In genomic region chr8:70791294-70791701, GRCm38 (mm10) we compare ENCODE assay signal across 8 mouse cellular contexts. TPM values are rescaled to one million over a fixed set of nuclear protein-coding genes. Genes with fewer than 3 reads are reported as not detected.
DNase-seq lines count a peak whose midpoint lies in the region; ATAC-seq lines count a peak whose summit lies in the region.

No protein-coding gene starts in this region.

- H3K27me3 ChIP-seq in embryonic facial prominence, embryonic 15.5 days: no peaks in the 10 kb centered on the region
- H3K27me3 ChIP-seq in intestine, embryonic 15.5 days (replicated peaks): no peaks in the 10 kb centered on the region

- no peak for ATAC-seq in embryonic facial prominence, embryonic 15.5 days (ENCODE audit: insufficient number of reproducible peaks, low FRiP score, low TSS enrichment, low read depth)
- no peak for ATAC-seq in intestine, embryonic 15.5 days

- H3K4me3 ChIP-seq in embryonic facial prominence, embryonic 15.5 days (replicated peaks): peak overlapping the region; percentile 66
- H3K4me3 ChIP-seq in intestine, embryonic 15.5 days (replicated peaks): peak overlapping the region; percentile 74

- no peak overlapping the region for H3K27ac ChIP-seq in embryonic facial prominence, embryonic 15.5 days (replicated peaks)
- H3K27ac ChIP-seq in intestine, embryonic 15.5 days: no peak overlapping the region

- H3K9ac ChIP-seq in embryonic facial prominence, embryonic 15.5 days: peak overlapping the region; percentile 90; the same call in 1 of the 2 replicates
- H3K9ac ChIP-seq in intestine, embryonic 15.5 days: peak overlapping the region; percentile 93

- peak overlapping the region; percentile 92 for H3K4me2 ChIP-seq in embryonic facial prominence, embryonic 15.5 days (replicated peaks)
- H3K4me2 ChIP-seq in intestine, embryonic 15.5 days (replicated peaks): peak overlapping the region; percentile 94

- peaks cover 51% of the 10 kb centered on the region for H3K4me1 ChIP-seq in embryonic facial prominence, embryonic 15.5 days
- H3K4me1 ChIP-seq in intestine, embryonic 15.5 days (replicated peaks): peaks cover 42% of the 10 kb centered on the region

- no peaks in the 10 kb centered on the region for H3K9me3 ChIP-seq in embryonic facial prominence, embryonic 15.5 days (replicated peaks)
- H3K9me3 ChIP-seq in intestine, embryonic 15.5 days: no peaks in the 10 kb centered on the region

- 54% methylated on average over 7 of the region's 7 CpGs for WGBS in embryonic facial prominence, embryonic 15.5 days
- WGBS in intestine, embryonic 15.5 days: 53% methylated on average over 7 of the region's 7 CpGs

- peak; percentile 63 for DNase-seq in layer of hippocampus, adult 11-12 months (ENCODE audit: low spot score)
- no peak for DNase-seq in layer of hippocampus, postnatal 36 days
- DNase-seq in lung, postnatal 4 days: peak; percentile 73 to 74
- peak; percentile 66 to 83 for DNase-seq in spleen, postnatal 4 days (ENCODE audit: low spot score in 2 of 2)
- no peak for DNase-seq in yolk sac, embryonic 10.5 days (ENCODE audit: low spot score)
- DNase-seq in urinary bladder, postnatal 10 days (ENCODE audit: low spot score): no peak

- H3K36me3 ChIP-seq in embryonic facial prominence, embryonic 15.5 days: peaks cover 27% of the 10 kb centered on the region
- peaks cover 15% of the 10 kb centered on the region for H3K36me3 ChIP-seq in intestine, embryonic 15.5 days

RNA-seq across cellular contexts. Expression of gene Mast3, which starts 13.6 kb away (rescaled TPM):
- 100 to 1,000 TPM; 452 to 459 TPM for total RNA-seq in layer of hippocampus, postnatal 36 days (2021)
- 19.1 and 20.2 TPM in 2 replicates for polyA plus RNA-seq in embryonic facial prominence, embryonic 15.5 days (2015; fragmentation: Nextera tagmentation; extraction: Ambion mirVana)
- 13.2 and 16.8 TPM in 2 replicates for polyA plus RNA-seq in intestine, embryonic 15.5 days (2015; fragmentation: Nextera tagmentation; extraction: Ambion mirVana)

RNA-seq across cellular contexts. Expression of gene Pik3r2, which starts 14.8 kb away (rescaled TPM):
- total RNA-seq in layer of hippocampus, postnatal 36 days (2021): 100 to 1,000 TPM; 153 to 158 TPM
- polyA plus RNA-seq in embryonic facial prominence, embryonic 15.5 days (2015; fragmentation: Nextera tagmentation; extraction: Ambion mirVana): 92.5 and 94.3 TPM in 2 replicates
- 53.1 and 55.3 TPM in 2 replicates for polyA plus RNA-seq in intestine, embryonic 15.5 days (2015; fragmentation: Nextera tagmentation; extraction: Ambion mirVana)

RNA-seq across cellular contexts. Expression of gene Il12rb1, which starts 17.0 kb away (rescaled TPM):
- total RNA-seq in layer of hippocampus, postnatal 36 days (2021): under 1 TPM; 0.56 to 0.87 TPM
- 0.26 and 0.28 TPM in 2 replicates for polyA plus RNA-seq in embryonic facial prominence, embryonic 15.5 days (2015; fragmentation: Nextera tagmentation; extraction: Ambion mirVana)
- 0.29 and 0.40 TPM in 2 replicates for polyA plus RNA-seq in intestine, embryonic 15.5 days (2015; fragmentation: Nextera tagmentation; extraction: Ambion mirVana)

RNA-seq across cellular contexts. Expression of gene Mpv17l2, which starts 30.6 kb away (rescaled TPM):
- 10 to 100 TPM; 34.3 to 35.8 TPM for total RNA-seq in layer of hippocampus, postnatal 36 days (2021)
- 41.7 and 42.3 TPM in 2 replicates for polyA plus RNA-seq in embryonic facial prominence, embryonic 15.5 days (2015; fragmentation: Nextera tagmentation; extraction: Ambion mirVana)
- polyA plus RNA-seq in intestine, embryonic 15.5 days (2015; fragmentation: Nextera tagmentation; extraction: Ambion mirVana): 59.1 and 72.6 TPM in 2 replicates

RNA-seq across cellular contexts. Expression of gene Rab3a, which starts 36.8 kb away (rescaled TPM):
- total RNA-seq in layer of hippocampus, postnatal 36 days (2021): 100 to 1,000 TPM; 729 to 765 TPM
- polyA plus RNA-seq in embryonic facial prominence, embryonic 15.5 days (2015; fragmentation: Nextera tagmentation; extraction: Ambion mirVana): 22.7 and 28.6 TPM in 2 replicates
- 24.0 and 26.0 TPM in 2 replicates for polyA plus RNA-seq in intestine, embryonic 15.5 days (2015; fragmentation: Nextera tagmentation; extraction: Ambion mirVana)

Comparison
In these comparisons a context has a peak if more than half of its experiments do, and no peak if none do; other contexts are left out.
1. DNase-seq: peak in layer of hippocampus, adult 11-12 months (single experiment), lung, postnatal 4 days (2 of 2) and spleen, postnatal 4 days (2 of 2); none in layer of hippocampus, postnatal 36 days (0 of 2), yolk sac, embryonic 10.5 days (single experiment) and urinary bladder, postnatal 10 days (single experiment).